Mouse (Mus musculus) intestine, embryonic 15.5 days (tissue): ENCODE measurements around the gene Acox1. TPM values are rescaled to one million over a fixed set of nuclear protein-coding genes. Genes with fewer than 3 reads are reported as not detected.

Source experiments
- ATAC-seq: fragments of 200-750 bp; cut with Nextera tagmentation; 2 replicates; pipeline ENCODE4 v1.8.0; 2017; ENCODE audit warnings: moderate TSS enrichment, moderate library complexity
- H3K27ac ChIP-seq: fragments of 300-500 bp; sonication (generic); 2 replicates; pipeline ENCODE4 v1.5.1; 2015; ENCODE audit warnings: mild to moderate bottlenecking, inconsistent platforms
- H3K27me3 ChIP-seq: fragments of 300-500 bp; sonication (generic); replicated peaks from 2 replicates; pipeline ENCODE4 v1.6.1; 2015; ENCODE audit warnings: inconsistent platforms
- H3K36me3 ChIP-seq: fragments of 300-500 bp; sonication (generic); 2 replicates; pipeline ENCODE4 v1.6.1; 2015; ENCODE audit warnings: inconsistent platforms
- H3K4me1 ChIP-seq: fragments of 300-500 bp; sonication (generic); replicated peaks from 2 replicates; pipeline ENCODE4 v1.6.1; 2015; ENCODE audit warnings: inconsistent platforms
- H3K4me2 ChIP-seq: fragments of 300-500 bp; sonication (generic); replicated peaks from 2 replicates; pipeline ENCODE4 v1.6.1; 2015; ENCODE audit warnings: mild to moderate bottlenecking, inconsistent platforms
- H3K4me3 ChIP-seq: fragments of 300-500 bp; sonication (generic); replicated peaks from 2 replicates; pipeline ENCODE4 v1.5.1; 2015; ENCODE audit warnings: inconsistent platforms
- H3K9ac ChIP-seq: fragments of 300-500 bp; sonication (generic); 2 replicates; pipeline ENCODE4 v1.6.1; 2015; ENCODE audit warnings: inconsistent platforms
- H3K9me3 ChIP-seq: fragments of 300-500 bp; sonication (generic); 2 replicates; pipeline ENCODE4 v1.6.1; 2016; ENCODE audit warnings: inconsistent platforms
- WGBS: fragments of 180-500 bp; shearing (Covaris S2); methylation state at CpG from one replicate; pipeline ENCODE4 v1.1.7; 2015; 5-methylcytosine and 5-hydroxymethylcytosine counted together
- polyA plus RNA-seq: library from polyadenylated mRNA; unstranded; fragments of >200 nt; fragmentation: Nextera tagmentation; extraction: Ambion mirVana; gene quantifications from 2 replicates; pipeline ENCODE4 v1.2.1, GENCODE M21; 2015

Acox1 gene
- polyA plus RNA-seq, 1 experiment from 2014 or later: 56.9 TPM

DNA sequence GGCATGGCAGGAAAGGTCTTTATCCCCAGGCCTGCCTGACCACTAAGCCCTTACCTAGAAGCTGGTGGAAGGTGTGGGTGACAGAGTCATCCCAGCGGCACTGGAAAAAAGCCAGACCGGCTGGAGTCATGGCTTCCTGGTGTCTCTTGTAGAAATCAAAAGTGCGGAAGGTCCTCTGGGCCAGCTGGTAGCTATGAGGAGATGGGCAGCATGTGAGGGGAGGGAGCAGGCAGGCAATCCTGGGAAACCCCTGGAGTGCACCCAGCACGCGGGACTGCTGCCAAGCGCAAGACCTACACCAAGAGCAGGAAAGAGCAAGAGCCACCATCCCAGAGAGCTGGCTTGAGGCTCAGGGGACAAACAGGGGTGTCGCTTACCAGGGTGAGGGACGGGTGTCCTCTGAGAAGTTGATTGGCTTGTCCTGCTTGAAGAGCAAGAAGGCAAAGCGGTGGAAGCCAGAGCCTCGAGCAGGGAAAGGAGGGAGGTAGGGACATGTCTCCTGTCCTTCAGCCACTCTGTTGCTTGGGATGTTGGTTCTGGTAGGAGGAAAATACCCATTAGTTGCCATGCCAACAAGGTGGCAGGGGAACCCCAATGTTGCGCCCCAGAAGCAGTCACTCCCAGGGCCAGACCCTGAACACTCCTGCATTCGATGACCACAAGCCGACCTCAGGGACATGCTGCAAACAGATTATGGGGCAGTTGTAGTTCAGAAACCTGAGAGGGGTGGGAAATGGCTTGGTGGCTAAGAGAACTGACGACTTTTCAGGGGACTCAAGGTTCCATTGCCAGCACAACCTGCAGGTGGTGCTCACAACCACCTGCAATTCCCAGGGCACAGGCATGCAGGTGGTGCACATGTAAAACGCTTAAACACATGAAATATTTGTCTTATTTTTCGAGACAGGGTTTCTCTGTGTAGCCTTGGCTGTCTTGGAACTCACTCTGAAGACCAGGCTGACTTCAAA, 66.2 kb downstream of the Acox1 start:
- no peak for ATAC-seq
- peaks cover 10% of the 10 kb centered on the region; the same call in 1 of the 2 replicates for H3K36me3 ChIP-seq
- 82% methylated on average over 16 of the region's 16 CpGs for WGBS
- H3K4me1 ChIP-seq: peaks cover 27% of the 10 kb centered on the region
- no peak overlapping the region for H3K4me3 ChIP-seq
- no peaks in the 10 kb centered on the region for H3K9me3 ChIP-seq
- H3K27me3 ChIP-seq: no peaks in the 10 kb centered on the region
- no peak overlapping the region for H3K9ac ChIP-seq
- no peak overlapping the region for H3K4me2 ChIP-seq
- no peak overlapping the region for H3K27ac ChIP-seq

DNA sequence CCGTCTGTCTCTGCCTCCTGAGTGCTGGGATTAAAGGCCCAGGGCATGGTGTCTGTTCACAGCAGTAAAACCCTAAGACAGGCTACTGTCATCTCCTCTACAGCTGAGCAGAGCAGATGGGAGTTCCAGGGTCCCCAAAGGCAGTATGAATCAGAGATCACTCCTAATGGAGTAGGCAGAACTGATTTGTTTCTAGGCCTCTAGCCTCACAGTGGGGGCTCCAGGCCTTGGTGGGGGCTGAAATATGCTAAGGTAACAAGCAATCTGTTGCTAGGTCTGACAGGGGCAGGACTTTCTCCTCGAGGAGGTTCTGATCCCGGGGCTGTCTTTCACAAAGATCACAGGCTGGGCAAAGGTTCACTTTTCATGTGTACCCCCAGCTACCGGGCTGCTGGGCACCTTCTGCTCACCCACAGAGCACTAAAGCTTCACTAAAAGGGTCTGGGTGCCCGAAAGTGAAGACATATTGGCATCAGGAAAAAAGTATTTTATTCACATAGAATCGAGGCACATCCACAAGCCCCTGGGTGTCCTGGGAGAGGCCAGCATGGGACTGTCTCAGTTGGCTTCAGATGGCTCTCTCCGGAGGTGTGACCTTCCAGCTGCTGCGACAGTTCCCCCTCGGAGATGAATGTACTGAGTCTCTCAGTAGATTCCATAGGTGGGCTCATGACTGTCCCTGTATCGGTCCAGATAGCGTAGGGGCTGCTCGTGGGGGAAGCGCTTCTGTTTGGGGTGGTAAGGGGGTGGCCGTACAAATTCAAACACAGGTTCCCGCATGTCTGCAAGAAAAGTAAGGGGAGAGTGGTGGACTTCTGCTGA, 67.3 kb downstream of the Acox1 start:
- Histone ChIP-seq H3K4me2 (peak overlapping the region; percentile 82), H3K4me1 (peaks cover 31% of the 10 kb centered on the region), H3K27me3 (no peaks in the 10 kb centered on the region), H3K27ac (peak overlapping the region; percentile 96), H3K9ac (peak overlapping the region; percentile 81), H3K36me3 (peaks cover 10% of the 10 kb centered on the region; the same call in 1 of the 2 replicates), H3K4me3 (peak overlapping the region; percentile 66), H3K9me3 (no peaks in the 10 kb centered on the region)
- WGBS: 76% methylated on average over 15 of the region's 15 CpGs
- ATAC-seq: peak; percentile 2

GRCm38 (mm10) chr11:116130488-116131205, 68.2 kb downstream of the Acox1 start, which contains the start of gene Trim65:
Gene Trim65, minus strand, starts transcription at chr11:116131128.
- ATAC-seq: peak; percentile 89
- WGBS: under 1% methylated on average over 67 of the region's 69 CpGs
- H3K4me1 ChIP-seq: peaks cover 31% of the 10 kb centered on the region
- H3K4me2 ChIP-seq: peak within 1 kb of the TSS; percentile 82
- H3K36me3 ChIP-seq: peaks cover 18% of the 10 kb centered on the region
- peak within 1 kb of the TSS; percentile 66 for H3K4me3 ChIP-seq
- H3K27me3 ChIP-seq: no peaks in the 10 kb centered on the region
- H3K27ac ChIP-seq: peak within 1 kb of the TSS; percentile 96
- H3K9me3 ChIP-seq: no peaks in the 10 kb centered on the region
- H3K9ac ChIP-seq: peak within 1 kb of the TSS; percentile 81

- H3K27me3 ChIP-seq: no peaks in the 10 kb centered on the region
- ATAC-seq: peak; percentile 18; the same call in 1 of the 2 replicates
- H3K9me3 ChIP-seq: no peaks in the 10 kb centered on the region
- H3K9ac ChIP-seq: peak overlapping the region; percentile 81
- 44% methylated on average over 8 of the region's 8 CpGs for WGBS
- peak overlapping the region; percentile 66 for H3K4me3 ChIP-seq
- H3K36me3 ChIP-seq: peaks cover 23% of the 10 kb centered on the region
- peak overlapping the region; percentile 96 for H3K27ac ChIP-seq
- H3K4me1 ChIP-seq: peaks cover 31% of the 10 kb centered on the region
- H3K4me2 ChIP-seq: peak overlapping the region; percentile 82
Observed at GRCm38 (mm10) chr11:116129993-116130487, 68.8 kb downstream of the Acox1 start.

DNA sequence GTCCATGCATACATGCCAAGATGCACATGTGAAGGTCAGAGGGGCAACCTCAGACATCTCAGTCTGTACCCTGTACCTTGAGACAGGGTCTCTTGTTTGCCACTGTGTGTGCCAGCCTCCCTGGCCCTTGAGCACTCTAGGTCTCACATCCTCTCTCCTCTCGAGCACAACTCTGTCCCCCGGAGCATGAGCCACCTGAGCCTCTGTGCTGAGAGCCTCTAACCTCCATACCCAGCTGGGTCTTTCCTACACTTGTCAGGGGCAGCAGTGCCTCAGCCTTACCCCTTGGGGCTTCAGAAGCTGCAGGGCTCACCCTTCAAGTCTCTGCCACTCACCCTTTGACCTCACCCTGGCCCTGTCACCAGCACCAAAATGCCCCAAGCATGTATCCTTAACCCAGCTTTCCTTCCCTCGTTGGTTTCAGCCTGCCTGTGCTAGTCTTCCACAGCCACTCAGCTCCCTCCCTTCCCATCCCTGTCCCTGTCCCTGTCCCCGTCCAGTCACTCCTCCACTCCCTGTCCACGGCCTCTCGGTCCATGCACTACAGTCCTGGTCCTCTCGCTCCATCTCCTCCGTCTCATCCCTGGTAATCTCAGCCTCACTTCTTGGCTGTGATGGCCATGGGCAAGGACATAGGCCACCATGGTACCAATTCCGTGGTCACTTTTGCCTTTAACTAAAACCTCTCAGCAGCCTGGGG, 69.6 kb downstream of the Acox1 start:
- Histone ChIP-seq H3K27ac (no peak overlapping the region), H3K4me1 (peaks cover 31% of the 10 kb centered on the region), H3K4me2 (peak overlapping the region; percentile 82), H3K4me3 (no peak overlapping the region), H3K36me3 (peaks cover 20% of the 10 kb centered on the region), H3K9ac (peak overlapping the region; percentile 81; the same call in 1 of the 2 replicates), H3K9me3 (no peaks in the 10 kb centered on the region), H3K27me3 (no peaks in the 10 kb centered on the region)
- WGBS: 85% methylated on average over 9 of the region's 9 CpGs
- ATAC-seq: no peak

DNA sequence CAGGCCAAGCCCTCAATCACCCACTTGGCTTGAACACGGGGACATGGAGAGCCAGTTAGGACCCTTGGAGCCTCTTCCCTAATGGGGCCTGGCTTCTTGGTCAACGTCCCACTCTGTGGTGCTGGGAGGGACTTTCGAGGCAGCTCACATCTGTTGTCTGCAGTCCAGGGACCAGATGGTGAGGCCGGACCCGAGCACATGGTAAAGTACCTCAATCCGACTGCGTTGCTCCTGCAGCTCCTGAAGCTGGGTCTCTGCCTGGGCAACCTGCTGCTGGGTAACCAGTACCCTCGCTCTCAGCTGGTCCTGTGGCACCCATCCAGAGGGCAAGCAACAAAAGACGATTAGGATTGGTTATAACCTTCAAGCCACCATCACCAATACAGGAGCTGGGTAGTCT, 70.9 kb downstream of the Acox1 start:
- 60% methylated on average over 9 of the region's 9 CpGs for whole genome bisulfite sequencing
- no peaks in the 10 kb centered on the region for H3K27me3 ChIP-seq
- H3K4me2 ChIP-seq: peak overlapping the region; percentile 43
- 0 out of 2 replicates have a peak overlapping the region, but pooled peaks have one; percentile 77 for H3K27ac ChIP-seq
- ATAC-seq: no peak
- peak overlapping the region; percentile 28; the same call in 1 of the 2 replicates for H3K9ac ChIP-seq
- H3K4me1 ChIP-seq: peaks cover 31% of the 10 kb centered on the region
- H3K4me3 ChIP-seq: no peak overlapping the region
- no peaks in the 10 kb centered on the region for H3K9me3 ChIP-seq
- peaks cover 20% of the 10 kb centered on the region for H3K36me3 ChIP-seq

DNA sequence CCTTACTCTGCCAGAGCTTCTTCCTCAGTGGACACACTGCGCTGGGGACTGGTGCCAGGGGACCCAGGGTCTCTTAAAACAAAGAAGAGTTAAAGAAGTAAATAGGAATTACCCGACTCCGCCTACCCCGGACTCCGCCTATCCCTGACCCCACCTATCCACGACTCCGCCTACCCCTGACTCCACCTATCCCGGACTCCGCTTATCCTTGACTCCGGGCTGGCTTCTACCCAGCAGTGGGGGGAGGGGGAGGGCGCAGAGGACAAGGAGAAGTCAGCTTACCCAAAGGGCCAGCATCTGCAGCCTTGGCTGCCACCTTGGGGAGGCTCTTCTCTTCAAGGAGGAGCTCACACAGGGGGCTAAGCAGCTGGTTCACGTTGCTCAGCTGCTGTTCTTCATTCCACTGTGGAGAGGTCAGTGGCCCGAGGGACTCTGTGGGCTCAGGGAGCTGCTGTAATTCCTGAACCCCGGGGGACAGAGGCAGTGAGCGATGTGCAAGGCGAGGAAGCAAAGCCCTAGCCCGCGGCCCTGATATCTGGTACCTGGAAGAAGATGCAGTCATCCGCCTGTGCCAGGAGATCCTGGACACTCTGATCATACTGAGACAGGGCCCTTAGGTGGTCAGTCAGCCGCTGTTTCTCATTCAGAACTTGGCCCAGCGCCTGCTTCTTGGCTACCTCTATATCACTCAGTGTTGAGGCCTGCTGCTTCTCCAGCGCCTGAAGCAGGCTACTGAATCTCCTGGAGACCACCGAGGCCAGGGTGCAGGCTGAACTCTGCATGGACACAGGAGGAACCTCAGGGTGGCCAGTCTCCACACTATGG, 71.5 kb downstream of the Acox1 start, which contains the start of gene Trim47:
Gene Trim47, minus strand, starts transcription at position 55 of the 825 bp plus-strand sequence.
- Histone ChIP-seq H3K4me3 (peak within 1 kb of the TSS; percentile 15; the same call in 1 of the 2 replicates), H3K4me1 (peaks cover 31% of the 10 kb centered on the region), H3K9ac (peak within 1 kb of the TSS; percentile 28), H3K27me3 (no peaks in the 10 kb centered on the region), H3K27ac (peak within 1 kb of the TSS; percentile 77), H3K36me3 (peaks cover 17% of the 10 kb centered on the region), H3K9me3 (no peaks in the 10 kb centered on the region), H3K4me2 (peak within 1 kb of the TSS; percentile 43)
- ATAC-seq: peak; percentile 34; the same call in 1 of the 2 replicates
- WGBS: 26% methylated on average over 23 of the region's 23 CpGs

- H3K36me3 ChIP-seq: peaks cover 17% of the 10 kb centered on the region
- 93% methylated on average over 15 of the region's 15 CpGs for WGBS
- no peak overlapping the region for H3K4me3 ChIP-seq
- H3K9ac ChIP-seq: no peak overlapping the region
- no peak overlapping the region for H3K4me2 ChIP-seq
- H3K4me1 ChIP-seq: peaks cover 24% of the 10 kb centered on the region
- H3K27ac ChIP-seq: no peak overlapping the region
- ATAC-seq: no peak
- H3K9me3 ChIP-seq: no peaks in the 10 kb centered on the region
- no peaks in the 10 kb centered on the region for H3K27me3 ChIP-seq
Observed at GRCm38 (mm10) chr11:116126261-116126660, 72.6 kb downstream of the Acox1 start.
